Mouse (Mus musculus): ENCODE measurements around the gene Wdr90. TPM values are rescaled to one million over a fixed set of nuclear protein-coding genes. Genes with fewer than 3 reads are reported as not detected.

Wdr90 gene
- polyA plus RNA-seq, 1 experiment from 2014 or later, result 7.2 TPM

GRCm38 (mm10) chr17:25867509-25867835 lies 6.2 kb upstream of the Wdr90 start:
- Histone ChIP-seq H3K9ac (ENCODE audit: low read depth, low read length) (peak overlapping the region; percentile 70), H3K4me3 (ENCODE audit: low read depth, low read length) (peak overlapping the region; percentile 71), H3K9me3 (replicated peaks; ENCODE audit: control insufficient read depth, low read length) (no peaks in the 10 kb centered on the region), H3K4me1 (ENCODE audit: control insufficient read depth, low read depth, low read length) (peaks cover 20% of the 10 kb centered on the region), H3K4me2 (ENCODE audit: low read depth, low read length) (peak overlapping the region; percentile 82), H3K27ac (ENCODE audit: low read length) (peak overlapping the region; percentile 65), H3K27me3 (ENCODE audit: control insufficient read depth, insufficient read depth, low read depth, low read length) (no peaks in the 10 kb centered on the region), H3K36me3 (ENCODE audit: control insufficient read depth, insufficient read depth) (no peaks in the 10 kb centered on the region)
- ATAC-seq (ENCODE audit: low read depth), result peak; percentile 31
- 5% methylated on average over 7 of the region's 7 CpGs for WGBS (ENCODE audit: insufficient replicate concordance)

GRCm38 (mm10) chr17:25866172-25866571 lies 4.9 kb upstream of the Wdr90 start:
- no peaks in the 10 kb centered on the region for H3K9me3 ChIP-seq (replicated peaks; ENCODE audit: control insufficient read depth, low read length)
- no peak for ATAC-seq (ENCODE audit: low read depth)
- H3K36me3 ChIP-seq (ENCODE audit: control insufficient read depth, insufficient read depth), result no peaks in the 10 kb centered on the region
- no peak overlapping the region for H3K27ac ChIP-seq (ENCODE audit: low read length)
- H3K4me3 ChIP-seq (ENCODE audit: low read depth, low read length), result no peak overlapping the region
- no peak overlapping the region for H3K4me2 ChIP-seq (ENCODE audit: low read depth, low read length)
- no peaks in the 10 kb centered on the region for H3K27me3 ChIP-seq (ENCODE audit: control insufficient read depth, insufficient read depth, low read depth, low read length)
- no peak overlapping the region for H3K9ac ChIP-seq (ENCODE audit: low read depth, low read length)
- WGBS (ENCODE audit: insufficient replicate concordance), result 80% methylated on average over 3 of the region's 3 CpGs
- H3K4me1 ChIP-seq (ENCODE audit: control insufficient read depth, low read depth, low read length), result peaks cover 30% of the 10 kb centered on the region

- Histone ChIP-seq H3K4me3 (ENCODE audit: low read depth, low read length) (no peak overlapping the region), H3K4me2 (ENCODE audit: low read depth, low read length) (no peak overlapping the region), H3K9me3 (replicated peaks; ENCODE audit: control insufficient read depth, low read length) (no peaks in the 10 kb centered on the region), H3K27ac (ENCODE audit: low read length) (no peak overlapping the region), H3K9ac (ENCODE audit: low read depth, low read length) (no peak overlapping the region), H3K4me1 (ENCODE audit: control insufficient read depth, low read depth, low read length) (peaks cover 38% of the 10 kb centered on the region), H3K27me3 (ENCODE audit: control insufficient read depth, insufficient read depth, low read depth, low read length) (no peaks in the 10 kb centered on the region), H3K36me3 (ENCODE audit: control insufficient read depth, insufficient read depth) (no peaks in the 10 kb centered on the region)
- WGBS (ENCODE audit: insufficient replicate concordance), result 77% methylated on average over 11 of the region's 11 CpGs
- ATAC-seq (ENCODE audit: low read depth), result no peak
Measured at GRCm38 (mm10) chr17:25865288-25865687, 4.0 kb upstream of the Wdr90 start.

- 81% methylated on average over 14 of the region's 14 CpGs for WGBS (ENCODE audit: insufficient replicate concordance)
- Histone ChIP-seq H3K9me3 (replicated peaks; ENCODE audit: control insufficient read depth, low read length) (no peaks in the 10 kb centered on the region), H3K9ac (ENCODE audit: low read depth, low read length) (no peak overlapping the region), H3K27ac (ENCODE audit: low read length) (no peak overlapping the region), H3K4me3 (ENCODE audit: low read depth, low read length) (no peak overlapping the region), H3K36me3 (ENCODE audit: control insufficient read depth, insufficient read depth) (no peaks in the 10 kb centered on the region), H3K27me3 (ENCODE audit: control insufficient read depth, insufficient read depth, low read depth, low read length) (no peaks in the 10 kb centered on the region), H3K4me1 (ENCODE audit: control insufficient read depth, low read depth, low read length) (peaks cover 43% of the 10 kb centered on the region), H3K4me2 (ENCODE audit: low read depth, low read length) (no peak overlapping the region)
- ATAC-seq (ENCODE audit: low read depth), result no peak
Measured at GRCm38 (mm10) chr17:25864311-25864710, 3.0 kb upstream of the Wdr90 start.

GRCm38 (mm10) chr17:25863681-25864080 lies 2.4 kb upstream of the Wdr90 start:
- H3K9ac ChIP-seq (ENCODE audit: low read depth, low read length), result no peak overlapping the region
- H3K4me1 ChIP-seq (ENCODE audit: control insufficient read depth, low read depth, low read length), result peaks cover 39% of the 10 kb centered on the region
- no peaks in the 10 kb centered on the region for H3K9me3 ChIP-seq (replicated peaks; ENCODE audit: control insufficient read depth, low read length)
- no peaks in the 10 kb centered on the region for H3K27me3 ChIP-seq (ENCODE audit: control insufficient read depth, insufficient read depth, low read depth, low read length)
- H3K27ac ChIP-seq (ENCODE audit: low read length), result no peak overlapping the region
- no peak for ATAC-seq (ENCODE audit: low read depth)
- no peaks in the 10 kb centered on the region for H3K36me3 ChIP-seq (ENCODE audit: control insufficient read depth, insufficient read depth)
- no peak overlapping the region for H3K4me2 ChIP-seq (ENCODE audit: low read depth, low read length)
- 85% methylated on average over 6 of the region's 6 CpGs for WGBS (ENCODE audit: insufficient replicate concordance)
- H3K4me3 ChIP-seq (ENCODE audit: low read depth, low read length), result no peak overlapping the region

- peak overlapping the region; percentile 82 for H3K4me3 ChIP-seq (ENCODE audit: low read depth, low read length)
- peak; percentile 7; the same call in 1 of the 2 replicates for ATAC-seq (ENCODE audit: low read depth)
- no peaks in the 10 kb centered on the region for H3K36me3 ChIP-seq (ENCODE audit: control insufficient read depth, insufficient read depth)
- 8% methylated on average over 6 of the region's 6 CpGs for WGBS (ENCODE audit: insufficient replicate concordance)
- no peaks in the 10 kb centered on the region for H3K27me3 ChIP-seq (ENCODE audit: control insufficient read depth, insufficient read depth, low read depth, low read length)
- H3K9me3 ChIP-seq (replicated peaks; ENCODE audit: control insufficient read depth, low read length), result no peaks in the 10 kb centered on the region
- peak overlapping the region; percentile 97 for H3K4me2 ChIP-seq (ENCODE audit: low read depth, low read length)
- H3K9ac ChIP-seq (ENCODE audit: low read depth, low read length), result peak overlapping the region; percentile 88
- peaks cover 25% of the 10 kb centered on the region for H3K4me1 ChIP-seq (ENCODE audit: control insufficient read depth, low read depth, low read length)
- peak overlapping the region; percentile 72 for H3K27ac ChIP-seq (ENCODE audit: low read length)
Measured at GRCm38 (mm10) chr17:25861704-25862612, 657 bp upstream of the Wdr90 start.

GRCm38 (mm10) chr17:25860229-25860628 lies 1.1 kb downstream of the Wdr90 start:
- peak overlapping the region; percentile 97 for H3K4me2 ChIP-seq (ENCODE audit: low read depth, low read length)
- no peak for ATAC-seq (ENCODE audit: low read depth)
- no peaks in the 10 kb centered on the region for H3K9me3 ChIP-seq (replicated peaks; ENCODE audit: control insufficient read depth, low read length)
- 81% methylated on average over 6 of the region's 6 CpGs for WGBS (ENCODE audit: insufficient replicate concordance)
- no peaks in the 10 kb centered on the region for H3K36me3 ChIP-seq (ENCODE audit: control insufficient read depth, insufficient read depth)
- no peak overlapping the region; the same call in 1 of the 2 replicates for H3K27ac ChIP-seq (ENCODE audit: low read length)
- peaks cover 23% of the 10 kb centered on the region for H3K4me1 ChIP-seq (ENCODE audit: control insufficient read depth, low read depth, low read length)
- no peaks in the 10 kb centered on the region for H3K27me3 ChIP-seq (ENCODE audit: control insufficient read depth, insufficient read depth, low read depth, low read length)
- peak overlapping the region; percentile 82 for H3K4me3 ChIP-seq (ENCODE audit: low read depth, low read length)
- peak overlapping the region; percentile 88 for H3K9ac ChIP-seq (ENCODE audit: low read depth, low read length)

GRCm38 (mm10) chr17:25844396-25844901 lies 16.9 kb downstream of the Wdr90 start, which contains the start of gene Rhot2:
Gene Rhot2, minus strand, starts transcription at chr17:25844851.
- under 1% methylated on average over 21 of the region's 21 CpGs for WGBS (ENCODE audit: insufficient replicate concordance)
- Histone ChIP-seq H3K36me3 (ENCODE audit: control insufficient read depth, insufficient read depth) (peaks cover 30% of the 10 kb centered on the region), H3K4me1 (ENCODE audit: control insufficient read depth, low read depth, low read length) (peaks cover 21% of the 10 kb centered on the region), H3K27ac (ENCODE audit: low read length) (peak within 1 kb of the TSS; percentile 84), H3K27me3 (ENCODE audit: control insufficient read depth, insufficient read depth, low read depth, low read length) (no peaks in the 10 kb centered on the region), H3K4me3 (ENCODE audit: low read depth, low read length) (peak within 1 kb of the TSS; percentile 87), H3K9ac (ENCODE audit: low read depth, low read length) (peak within 1 kb of the TSS; percentile 87), H3K4me2 (ENCODE audit: low read depth, low read length) (peak within 1 kb of the TSS; percentile 87), H3K9me3 (replicated peaks; ENCODE audit: control insufficient read depth, low read length) (no peaks in the 10 kb centered on the region)
- ATAC-seq (ENCODE audit: low read depth), result peak; percentile 94
